Comparison of ENCODE assay signal across 8 mouse cellular contexts in the genomic region with DNA sequence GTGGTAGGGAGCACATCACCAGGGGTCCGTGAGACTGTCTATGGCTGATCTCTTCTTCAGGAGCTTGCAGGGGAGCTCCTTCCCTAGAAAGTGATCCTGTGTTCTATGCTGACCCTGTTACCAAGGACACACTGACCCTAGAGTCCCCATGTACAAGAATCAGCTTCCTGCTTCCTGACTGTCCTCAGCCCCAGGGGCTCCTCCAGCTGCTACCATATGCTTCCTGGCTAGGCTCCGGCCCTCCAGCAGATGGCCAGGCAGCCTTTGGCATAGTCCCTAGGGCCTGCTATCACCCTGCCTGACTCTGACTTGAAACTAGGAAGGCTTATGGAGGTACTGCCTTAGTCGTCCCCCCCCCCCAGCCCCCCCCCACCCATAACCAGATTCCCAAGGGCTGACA. TPM values are rescaled to one million over a fixed set of nuclear protein-coding genes. Genes with fewer than 3 reads are reported as not detected.
DNase-seq lines count a peak whose midpoint lies in the region; ATAC-seq and TF ChIP-seq lines count a peak whose summit lies in the region.

No protein-coding gene starts in this region.

- H3K9ac ChIP-seq in hindbrain, postnatal 0 days (replicated peaks; ENCODE audit: low read length), result no peak overlapping the region
- H3K9ac ChIP-seq in embryonic facial prominence, embryonic 12.5 days, result no peak overlapping the region
- no peak overlapping the region for H3K9ac ChIP-seq in intestine, embryonic 15.5 days

- peak; percentile 34 for DNase-seq in hindbrain, embryonic 10.5 days (ENCODE audit: low spot score)
- no peak for DNase-seq in hindbrain, postnatal 0 days (ENCODE audit: low spot score)
- DNase-seq in lung, postnatal 14 days, result peak; percentile 45
- no peak for DNase-seq in layer of hippocampus, adult 11-12 months (ENCODE audit: low spot score)

- H3K36me3 ChIP-seq in hindbrain, embryonic 10.5 days, result no peaks in the 10 kb centered on the region
- H3K36me3 ChIP-seq in hindbrain, postnatal 0 days (ENCODE audit: insufficient read depth, low read length), result no peaks in the 10 kb centered on the region
- no peaks in the 10 kb centered on the region for H3K36me3 ChIP-seq in embryonic facial prominence, embryonic 12.5 days
- no peaks in the 10 kb centered on the region for H3K36me3 ChIP-seq in intestine, embryonic 15.5 days

- H3K4me2 ChIP-seq in hindbrain, postnatal 0 days (ENCODE audit: low read depth, low read length), result no peak overlapping the region
- H3K4me2 ChIP-seq in embryonic facial prominence, embryonic 12.5 days (replicated peaks), result no peak overlapping the region
- H3K4me2 ChIP-seq in intestine, embryonic 15.5 days (replicated peaks), result no peak overlapping the region

- H3K4me1 ChIP-seq in hindbrain, embryonic 10.5 days (replicated peaks), result peaks cover 11% of the 10 kb centered on the region
- H3K4me1 ChIP-seq in hindbrain, postnatal 0 days (ENCODE audit: insufficient read depth, low read length), result no peaks in the 10 kb centered on the region
- H3K4me1 ChIP-seq in embryonic facial prominence, embryonic 12.5 days, result no peaks in the 10 kb centered on the region
- no peaks in the 10 kb centered on the region for H3K4me1 ChIP-seq in intestine, embryonic 15.5 days (replicated peaks)

- ATAC-seq in hindbrain, postnatal 0 days, result no peak
- ATAC-seq in embryonic facial prominence, embryonic 12.5 days (ENCODE audit: insufficient number of reproducible peaks, insufficient read depth, low FRiP score, low TSS enrichment), result peak; percentile 67; the same call in 1 of the 2 replicates
- ATAC-seq in intestine, embryonic 15.5 days, result peak; percentile 71
- ATAC-seq in megakaryocyte-erythroid progenitor cell, adult 5-6 weeks (replicated peaks; ENCODE audit: low FRiP score, low TSS enrichment, poor library complexity, severe bottlenecking), result no peak
- no peak for ATAC-seq in monocyte, adult 5-6 weeks (replicated peaks; ENCODE audit: insufficient number of reproducible peaks, low FRiP score, low TSS enrichment, poor library complexity, severe bottlenecking)

- H3K4me3 ChIP-seq in hindbrain, embryonic 10.5 days, result no peak overlapping the region
- no peak overlapping the region for H3K4me3 ChIP-seq in hindbrain, postnatal 0 days (ENCODE audit: low read length)
- H3K4me3 ChIP-seq in embryonic facial prominence, embryonic 12.5 days, result no peak overlapping the region
- H3K4me3 ChIP-seq in intestine, embryonic 15.5 days (replicated peaks), result no peak overlapping the region

- no peaks in the 10 kb centered on the region for H3K27me3 ChIP-seq in hindbrain, embryonic 10.5 days (ENCODE audit: insufficient read depth, poor library complexity, severe bottlenecking)
- H3K27me3 ChIP-seq in hindbrain, postnatal 0 days (ENCODE audit: insufficient read depth, low read length), result no peaks in the 10 kb centered on the region
- H3K27me3 ChIP-seq in embryonic facial prominence, embryonic 12.5 days, result no peaks in the 10 kb centered on the region
- H3K27me3 ChIP-seq in intestine, embryonic 15.5 days (replicated peaks), result no peaks in the 10 kb centered on the region

- TF ChIP-seq CTCF in hindbrain, postnatal 0 days (IDR thresholded peaks at IDR 0.05; ENCODE audit: low read depth), result no peak

- H3K9me3 ChIP-seq in hindbrain, embryonic 10.5 days, result no peaks in the 10 kb centered on the region
- no peaks in the 10 kb centered on the region for H3K9me3 ChIP-seq in hindbrain, postnatal 0 days (ENCODE audit: low read length)
- no peaks in the 10 kb centered on the region for H3K9me3 ChIP-seq in embryonic facial prominence, embryonic 12.5 days
- no peaks in the 10 kb centered on the region for H3K9me3 ChIP-seq in intestine, embryonic 15.5 days

- peak overlapping the region; percentile 50; the same call in 1 of the 2 replicates for H3K27ac ChIP-seq in hindbrain, embryonic 10.5 days
- no peak overlapping the region for H3K27ac ChIP-seq in hindbrain, postnatal 0 days
- H3K27ac ChIP-seq in embryonic facial prominence, embryonic 12.5 days, result no peak overlapping the region
- H3K27ac ChIP-seq in intestine, embryonic 15.5 days, result no peak overlapping the region

- WGBS in hindbrain, embryonic 10.5 days, result 53% methylated on average over 3 of the region's 3 CpGs
- WGBS in hindbrain, postnatal 0 days, result 48% methylated on average over 3 of the region's 3 CpGs
- 36% methylated on average over 3 of the region's 3 CpGs for WGBS in embryonic facial prominence, embryonic 12.5 days
- WGBS in intestine, embryonic 15.5 days, result 33% methylated on average over 3 of the region's 3 CpGs

RNA-seq across cellular contexts. Expression of a gene that starts 24.0 kb away (rescaled TPM):
- 0.35 and 0.46 TPM in 2 replicates for polyA plus RNA-seq in hindbrain, embryonic 10.5 days (2016; fragmentation: Nextera tagmentation; extraction: Ambion mirVana)
- 1.3 and 1.5 TPM in 2 replicates for total RNA-seq in hindbrain, postnatal 0 days (2014; rRNA removed)
- 0.49 and 0.58 TPM in 2 replicates for polyA plus RNA-seq in hindbrain, postnatal 0 days (2015; fragmentation: Nextera tagmentation; extraction: Ambion mirVana)
- 0.33 and 0.36 TPM in 2 replicates for polyA plus RNA-seq in embryonic facial prominence, embryonic 12.5 days (2016; fragmentation: Nextera tagmentation; extraction: Ambion mirVana)
- polyA plus RNA-seq in intestine, embryonic 15.5 days (2015; fragmentation: Nextera tagmentation; extraction: Ambion mirVana), result 0.10 and 0.15 TPM in 2 replicates
- total RNA-seq in megakaryocyte-erythroid progenitor cell, adult 5-6 weeks (2014; fragmentation: Nextera tagmentation), result 1.3 TPM in 1 of 2 replicates, not detected in the other
- total RNA-seq in megakaryocyte-erythroid progenitor cell, adult 5-6 weeks (2017), result 0.80 and 5.4 TPM in 2 replicates
- 0.87 TPM in 1 of 3 replicates, not detected in the others for total RNA-seq in monocyte, adult 5-6 weeks (2017)

RNA-seq across cellular contexts. Expression of a gene that starts 52.1 kb away (rescaled TPM):
- not detected in 2 replicates for polyA plus RNA-seq in hindbrain, embryonic 10.5 days (2016; fragmentation: Nextera tagmentation; extraction: Ambion mirVana)
- not detected in 2 replicates for total RNA-seq in hindbrain, postnatal 0 days (2014; rRNA removed)
- polyA plus RNA-seq in hindbrain, postnatal 0 days (2015; fragmentation: Nextera tagmentation; extraction: Ambion mirVana), result not detected in 2 replicates
- polyA plus RNA-seq in embryonic facial prominence, embryonic 12.5 days (2016; fragmentation: Nextera tagmentation; extraction: Ambion mirVana), result not detected in 2 replicates
- polyA plus RNA-seq in intestine, embryonic 15.5 days (2015; fragmentation: Nextera tagmentation; extraction: Ambion mirVana), result not detected in 2 replicates
- not detected in 2 replicates for total RNA-seq in megakaryocyte-erythroid progenitor cell, adult 5-6 weeks (2014; fragmentation: Nextera tagmentation)
- not detected in 2 replicates for total RNA-seq in megakaryocyte-erythroid progenitor cell, adult 5-6 weeks (2017)
- total RNA-seq in monocyte, adult 5-6 weeks (2017), result 0.21 to 1.4 TPM (median 0.49 TPM) in 3 replicates

Comparison
In these comparisons a context has a peak if more than half of its experiments do, and no peak if none do; other contexts are left out.
1. DNase-seq: peak in hindbrain, embryonic 10.5 days (single experiment) and lung, postnatal 14 days (single experiment); none in hindbrain, postnatal 0 days (single experiment) and layer of hippocampus, adult 11-12 months (single experiment).
2. ATAC-seq: peak in embryonic facial prominence, embryonic 12.5 days (single experiment) and intestine, embryonic 15.5 days (single experiment); none in hindbrain, postnatal 0 days (single experiment), megakaryocyte-erythroid progenitor cell, adult 5-6 weeks (single experiment) and monocyte, adult 5-6 weeks (single experiment).